Mouse (Mus musculus) CH12.LX (cell line): ENCODE data around the gene Zswim1. TPM values are rescaled to one million over a fixed set of nuclear protein-coding genes. Genes with fewer than 3 reads are reported as not detected.
A peak's percentile ranks its signal among the peaks of the same experiment; 100 is the strongest.

ENCODE experiments used
- DNase-seq: peaks from one replicate; pipeline ENCODE4 v3.0.0-alpha.2; 2013; ENCODE audit errors: extremely low read depth
- H3K27ac ChIP-seq: 2 replicates; pipeline ENCODE4 v1.5.1; 2012; ENCODE audit warnings: low read depth, mild to moderate bottlenecking, control low read depth, moderate library complexity; ENCODE audit not compliant: insufficient read depth
- H3K27me3 ChIP-seq: replicated peaks from 2 replicates; pipeline ENCODE3; 2012; ENCODE audit warnings: inconsistent platforms
- H3K36me3 ChIP-seq, 2 experiments: replicated peaks in 1 of 2; 2 replicates each; pipeline versions ENCODE3 to v1.6.1; 2012; ENCODE audit warnings: inconsistent platforms in 1 of 2, low read length in 1 of 2, mild to moderate bottlenecking in 1 of 2, mixed read lengths in 1 of 2, moderate library complexity in 1 of 2; ENCODE audit not compliant: control insufficient read depth in 1 of 2, insufficient read depth in 1 of 2
- H3K4me1 ChIP-seq, 2 experiments: 2 replicates each; pipeline ENCODE4 v1.6.1; 2012; ENCODE audit warnings: inconsistent platforms in 1 of 2, moderate library complexity in 1 of 2; ENCODE audit not compliant: insufficient read depth in 2 of 2, control insufficient read depth in 1 of 2
- H3K4me2 ChIP-seq: 2 replicates; pipeline ENCODE4 v1.6.1; 2012; ENCODE audit warnings: low read depth, mild to moderate bottlenecking, control low read depth; ENCODE audit not compliant: poor library complexity, insufficient read depth, severe bottlenecking
- H3K4me3 ChIP-seq, 3 experiments: fragments of 150-350 bp in 1 of 3; sonication (generic) in 1 of 3; replicated peaks in 1 of 3; 2 replicates each; pipeline versions ENCODE3 to v1.5.1; 2011 to 2012; ENCODE audit warnings: low read depth in 2 of 3, low read length in 2 of 3, mild to moderate bottlenecking in 2 of 3, moderate library complexity in 2 of 3, control low read depth in 1 of 3, improper control_type of control experiment in 1 of 3, inconsistent platforms in 1 of 3, mixed read lengths in 1 of 3; ENCODE audit not compliant: poor library complexity in 1 of 3
- H3K79me2 ChIP-seq: replicated peaks from 2 replicates; pipeline ENCODE4 v1.6.1; 2012; ENCODE audit warnings: mild to moderate bottlenecking, moderate library complexity; ENCODE audit not compliant: control insufficient read depth, poor library complexity, insufficient read depth, severe bottlenecking; ENCODE audit errors: extremely low read depth
- H3K9ac ChIP-seq: 2 replicates; pipeline ENCODE4 v1.6.1; 2012; ENCODE audit warnings: low read depth, mild to moderate bottlenecking, control low read depth, moderate library complexity; ENCODE audit not compliant: insufficient read depth
- H3K9me3 ChIP-seq: replicated peaks from 2 replicates; pipeline ENCODE3; 2012; ENCODE audit warnings: low read length, inconsistent platforms, mixed read lengths
- BHLHE40 ChIP-seq: IDR thresholded peaks from 2 replicates; pipeline ENCODE4 v1.6.1; 2011; ENCODE audit warnings: mild to moderate bottlenecking, low read depth, low read length, improper control_type of control experiment
- CHD1 ChIP-seq: IDR thresholded peaks from 2 replicates; pipeline ENCODE4 v1.6.1; 2012; ENCODE audit warnings: low read depth, low read length, improper control_type of control experiment, inconsistent platforms
- CTCF ChIP-seq, 2 experiments: IDR thresholded peaks in 1 of 2; conservative IDR thresholded peaks in 1 of 2; 2 replicates each; pipeline ENCODE4 v1.5.1; 2011 to 2012; ENCODE audit warnings: low read depth in 2 of 2, low read length in 2 of 2, improper control_type of control experiment in 1 of 2, inconsistent platforms in 1 of 2, mild to moderate bottlenecking in 1 of 2, moderate library complexity in 1 of 2
- E2F4 ChIP-seq: IDR thresholded peaks from 2 replicates; pipeline ENCODE4 v1.6.1; 2011; ENCODE audit warnings: low read depth, low read length, improper control_type of control experiment; ENCODE audit not compliant: insufficient replicate concordance
- ELF1 ChIP-seq: IDR thresholded peaks from 2 replicates; pipeline ENCODE4 v1.6.1; 2014; ENCODE audit warnings: low read depth, mild to moderate bottlenecking, inconsistent platforms, low read length, improper control_type of control experiment
- HCFC1 ChIP-seq: IDR thresholded peaks from 2 replicates; pipeline ENCODE4 v1.6.1; 2012; ENCODE audit warnings: low read depth, mild to moderate bottlenecking, inconsistent platforms, low read length, improper control_type of control experiment
- IRF4 ChIP-seq: IDR thresholded peaks from 2 replicates; pipeline ENCODE4 v1.6.1; 2014; ENCODE audit warnings: low read depth, mild to moderate bottlenecking, inconsistent platforms, low read length, improper control_type of control experiment
- JUN ChIP-seq: IDR thresholded peaks from 2 replicates; pipeline ENCODE4 v1.6.1; 2011; ENCODE audit warnings: low read depth, mild to moderate bottlenecking, low read length, improper control_type of control experiment, moderate library complexity; ENCODE audit not compliant: insufficient read depth
- MAFK ChIP-seq: IDR thresholded peaks from 2 replicates; pipeline ENCODE4 v1.6.1; 2011; ENCODE audit warnings: low read length, improper control_type of control experiment; ENCODE audit not compliant: insufficient replicate concordance
- MAZ ChIP-seq: IDR thresholded peaks from 2 replicates; pipeline ENCODE4 v1.6.1; 2012; ENCODE audit warnings: low read depth, mild to moderate bottlenecking, inconsistent platforms, low read length, improper control_type of control experiment, moderate library complexity
- MEF2A ChIP-seq: IDR thresholded peaks from 2 replicates; pipeline ENCODE4 v1.6.1; 2014; ENCODE audit warnings: low read depth, mild to moderate bottlenecking, inconsistent platforms, low read length, improper control_type of control experiment, borderline replicate concordance
- PAX5 ChIP-seq: IDR thresholded peaks from 2 replicates; pipeline ENCODE4 v1.6.1; 2012; ENCODE audit warnings: low read length, inconsistent platforms, mixed read lengths
- POLR2A ChIP-seq: IDR thresholded peaks from 2 replicates; pipeline ENCODE4 v1.6.1; 2011; ENCODE audit warnings: low read depth, mild to moderate bottlenecking, improper control_type of control experiment, low read length
- POLR2AphosphoS2 ChIP-seq: IDR thresholded peaks from 2 replicates; pipeline ENCODE4 v1.6.1; 2011; ENCODE audit warnings: low read depth, low read length, improper control_type of control experiment
- RAD21 ChIP-seq: IDR thresholded peaks from 2 replicates; pipeline ENCODE4 v1.6.1; 2011; ENCODE audit warnings: low read depth, mild to moderate bottlenecking, low read length, improper control_type of control experiment, moderate library complexity
- RCOR1 ChIP-seq: conservative IDR thresholded peaks from 2 replicates; pipeline ENCODE4 v1.6.1; 2012; ENCODE audit warnings: low read depth, mild to moderate bottlenecking, inconsistent platforms, low read length, improper control_type of control experiment
- SMC3 ChIP-seq: IDR thresholded peaks from 2 replicates; pipeline ENCODE4 v1.6.1; 2011; ENCODE audit warnings: low read depth, low read length, improper control_type of control experiment
- TBP ChIP-seq: conservative IDR thresholded peaks from 2 replicates; pipeline ENCODE4 v1.6.1; 2011; ENCODE audit warnings: low read depth, low read length, improper control_type of control experiment
- TCF12 ChIP-seq: IDR thresholded peaks from 2 replicates; pipeline ENCODE4 v1.6.1; 2014; ENCODE audit warnings: low read depth, mild to moderate bottlenecking, inconsistent platforms, low read length, improper control_type of control experiment
- USF1 ChIP-seq: IDR thresholded peaks from 2 replicates; pipeline ENCODE4 v1.6.1; 2014; ENCODE audit warnings: low read depth, mild to moderate bottlenecking, inconsistent platforms, low read length, improper control_type of control experiment
- ZMIZ1 ChIP-seq: IDR thresholded peaks from 2 replicates; pipeline ENCODE4 v1.6.1; 2012; ENCODE audit warnings: low read depth, mild to moderate bottlenecking, inconsistent platforms, low read length, improper control_type of control experiment
- dilution Hi-C: fragments of 300-500 bp; cut with MboI; formaldehyde crosslinking; loops from 2 replicates; pipeline ENCODE4 v1.14.3; 2020; ENCODE audit warnings: low sequenced_read_pairs; ENCODE audit not compliant: extremely low pct_unique_long_range_greater_than_20kb, extremely low pct_ligation_motif_present
- in situ Hi-C: fragments of 300-500 bp; cut with MboI; formaldehyde crosslinking; loops from 3 replicates; pipeline ENCODE4 v1.14.3; 2019; ENCODE audit warnings: low sequenced_read_pairs, low pct_ligation_motif_present, low pct_unique_long_range_greater_than_20kb, mixed read lengths
- polyA plus RNA-seq: library from polyadenylated mRNA; unstranded; fragments of >175 nt; gene quantifications from 2 replicates; pipeline ENCODE4 v1.2.1, GENCODE M21; 2012; ENCODE audit warnings: low read depth; ENCODE audit not compliant: insufficient read length
- total RNA-seq, 2 experiments: library from RNA; depleted of rRNA; stranded (reverse); fragments of 300-350 nt in 1 of 2; fragments of >200 nt in 1 of 2; gene quantifications; 2 replicates each; pipeline ENCODE4 v1.2.3; 2012 to 2014

Zswim1 gene
- total and polyA plus RNA-seq, 3 experiments: 5.3 to 13.8 (median 9.5) TPM

DNA sequence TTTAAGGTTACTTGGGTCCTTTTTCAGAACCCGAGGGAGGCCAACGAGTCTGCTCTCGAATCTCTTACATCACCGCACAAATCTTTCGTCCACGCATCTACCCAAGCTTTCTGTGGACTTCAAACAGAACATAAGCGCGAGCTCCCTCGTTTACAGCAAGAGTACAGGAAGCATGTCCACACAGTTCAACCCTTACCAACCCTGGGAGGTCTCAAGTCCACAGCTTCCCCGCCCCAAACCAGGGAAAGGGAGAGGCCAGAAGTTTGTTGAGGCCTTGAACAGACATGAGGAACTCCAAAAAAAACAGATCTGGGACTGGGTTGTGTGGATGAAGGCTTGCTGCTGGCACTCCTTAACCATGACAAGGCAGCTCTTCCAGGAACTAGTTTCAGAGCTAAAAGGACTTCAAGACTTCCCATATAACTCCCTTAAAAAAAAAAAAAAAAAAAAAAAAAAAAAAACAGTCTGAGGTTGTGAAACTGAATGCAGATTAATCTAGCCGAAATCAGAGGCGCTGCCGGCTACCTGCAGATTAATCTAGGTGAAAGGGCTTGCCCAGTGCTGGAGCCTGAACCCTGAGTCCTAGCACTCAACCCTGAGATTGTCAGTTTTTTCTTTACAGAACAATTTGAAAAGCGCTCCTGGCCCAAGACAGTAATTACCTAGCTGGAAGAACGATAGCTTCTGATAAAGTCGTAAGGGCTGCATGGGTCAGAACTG lies 19.1 kb upstream of the Zswim1 start:
- no peak overlapping the region for H3K27ac ChIP-seq
- dilution Hi-C loops (no loop called here), in situ Hi-C loops (no loop called here)

DNA sequence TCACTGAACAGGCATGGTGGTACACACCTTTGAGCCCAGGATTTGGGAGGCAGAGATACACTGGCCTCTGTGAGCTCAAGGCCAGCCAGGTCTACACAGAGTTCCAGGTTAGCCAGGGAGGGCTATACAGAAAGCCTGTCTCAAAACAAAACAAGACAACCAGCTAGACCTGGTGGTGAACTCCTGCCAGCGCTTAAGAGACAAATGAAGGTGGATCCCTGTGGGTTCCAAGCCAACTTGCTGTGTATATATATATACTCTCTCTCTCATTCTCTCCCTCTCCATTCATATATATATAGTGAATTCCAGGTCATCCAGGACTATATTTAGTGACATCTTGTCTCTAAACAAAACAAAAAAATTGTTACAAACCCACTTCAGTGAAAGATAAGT lies 18.6 kb upstream of the Zswim1 start:
- Histone ChIP-seq H3K4me2 (peak overlapping the region; percentile 38), H3K36me3 (peaks cover 10 to 47% of the 10 kb centered on the region in 2 experiments), H3K27ac (no peak overlapping the region), H3K79me2 (peaks cover 12% of the 10 kb centered on the region), H3K9ac (peak overlapping the region; percentile 79), H3K27me3 (no peaks in the 10 kb centered on the region), H3K4me1 (peaks cover 5 to 25% of the 10 kb centered on the region in 2 experiments; a peak in 2 of 4 replicates), H3K9me3 (no peaks in the 10 kb centered on the region)
- in situ Hi-C loops (no loop called here), dilution Hi-C loops (no loop called here)
- DNase-seq: no peak
- TF ChIP-seq E2F4: no peak
- no peak for TF ChIP-seq RCOR1
- TF ChIP-seq MEF2A: no peak
- no peak for TF ChIP-seq POLR2A
- no peak for TF ChIP-seq TBP
- TF ChIP-seq MAZ: no peak
- TF ChIP-seq RAD21: no peak
- TF ChIP-seq MAFK: no peak
- TF ChIP-seq PAX5: no peak
- no peak for TF ChIP-seq TCF12
- TF ChIP-seq CHD1: no peak
- no peak for TF ChIP-seq USF1
- no peak for TF ChIP-seq ZMIZ1
- TF ChIP-seq IRF4: no peak
- no peak for TF ChIP-seq CTCF (conservative IDR thresholded peaks at IDR 0.05 in 1 of 2, IDR thresholded peaks at IDR 0.05 in 1 of 2; ENCODE audit: low read depth in 2 of 2, low read length in 2 of 2)
- no peak for TF ChIP-seq JUN
- TF ChIP-seq BHLHE40: no peak
- no peak for TF ChIP-seq POLR2AphosphoS2
- TF ChIP-seq, all 38 proteins: peak for 0
- H3K4me3 ChIP-seq: peak overlapping the region; percentile 86 to 93 (median 93)

More for the DNA sequence above, 19.1 kb upstream of the Zswim1 start:
- Histone ChIP-seq H3K79me2 (peaks cover 12% of the 10 kb centered on the region), H3K4me2 (peak overlapping the region; percentile 38), H3K9ac (peak overlapping the region; percentile 79; the same call in 1 of the 2 replicates), H3K36me3 (peaks cover 8 to 44% of the 10 kb centered on the region in 2 experiments), H3K27me3 (no peaks in the 10 kb centered on the region), H3K9me3 (no peaks in the 10 kb centered on the region), H3K4me1 (peaks cover 5 to 25% of the 10 kb centered on the region in 2 experiments; a peak in 2 of 4 replicates), H3K4me3 (peak overlapping the region in 1 of 3 experiments; percentile 10)
- no peak for DNase-seq
- TF ChIP-seq SMC3 (no peak), HCFC1 (no peak), ELF1 (no peak)
